Mouse (Mus musculus): ENCODE measurements around the gene Togaram2. TPM values are rescaled to one million over a fixed set of nuclear protein-coding genes. Genes with fewer than 3 reads are reported as not detected.
A peak's percentile ranks its signal among the peaks of the same experiment; 100 is the strongest.
"Not testable (repeated sequence)": the region's sequence is repeated elsewhere in the genome, so short reads cannot be mapped to it uniquely, and the experiment has no call there.

The Togaram2 gene
- total RNA-seq (2021), result 1 to 10 TPM; 1.1 to 2.2 TPM
- long read RNA-seq, result 0 reads

- no peak for DNase-seq (ENCODE audit: low spot score in 2 of 2)
Observed at GRCm38 (mm10) chr17:71673092-71673491, at the start of gene Togaram2. TSS of gene Togaram2 (plus strand) at chr17:71673261.

- no peak for DNase-seq (ENCODE audit: low spot score in 2 of 2)
Observed at GRCm38 (mm10) chr17:71631806-71632205, 41.3 kb upstream of the Togaram2 start.

- DNase-seq (ENCODE audit: low spot score in 2 of 2), result no peak
Observed at GRCm38 (mm10) chr17:71633350-71633749, 39.7 kb upstream of the Togaram2 start.

GRCm38 (mm10) chr17:71636786-71637185 is 36.3 kb upstream of the Togaram2 start:
- DNase-seq (ENCODE audit: low spot score in 2 of 2), result no peak

GRCm38 (mm10) chr17:71637750-71638265 is 35.3 kb upstream of the Togaram2 start:
- no peak for DNase-seq (ENCODE audit: low spot score in 2 of 2)

GRCm38 (mm10) chr17:71639056-71639455 is 34.0 kb upstream of the Togaram2 start:
- DNase-seq (ENCODE audit: low spot score in 2 of 2), result not testable (repeated sequence)

- DNase-seq (ENCODE audit: low spot score in 2 of 2), result no peak
Observed at GRCm38 (mm10) chr17:71640421-71641085, 32.5 kb upstream of the Togaram2 start.

GRCm38 (mm10) chr17:71642190-71642589 is 30.9 kb upstream of the Togaram2 start:
- DNase-seq (ENCODE audit: low spot score in 2 of 2), result no peak

- no peak for DNase-seq (ENCODE audit: low spot score in 2 of 2)
Observed at GRCm38 (mm10) chr17:71650011-71650410, 23.1 kb upstream of the Togaram2 start.

- no peak for DNase-seq (ENCODE audit: low spot score in 2 of 2)
Observed at GRCm38 (mm10) chr17:71652495-71652894, 20.6 kb upstream of the Togaram2 start.

GRCm38 (mm10) chr17:71652934-71653333 is 20.1 kb upstream of the Togaram2 start:
- DNase-seq (ENCODE audit: low spot score in 2 of 2), result no peak

GRCm38 (mm10) chr17:71657521-71657920 is 15.5 kb upstream of the Togaram2 start:
- DNase-seq (ENCODE audit: low spot score in 2 of 2), result no peak

- DNase-seq (ENCODE audit: low spot score in 2 of 2), result no peak
Observed at GRCm38 (mm10) chr17:71658666-71659065, 14.4 kb upstream of the Togaram2 start.

GRCm38 (mm10) chr17:71660390-71660789 is 12.7 kb upstream of the Togaram2 start:
- no peak for DNase-seq (ENCODE audit: low spot score in 2 of 2)

- peak; percentile 59 to 85 for DNase-seq (ENCODE audit: low spot score in 2 of 2)
Observed at GRCm38 (mm10) chr17:71662751-71663250, 10.3 kb upstream of the Togaram2 start.

- DNase-seq (ENCODE audit: low spot score in 2 of 2), result no peak
Observed at GRCm38 (mm10) chr17:71663491-71663890, 9.6 kb upstream of the Togaram2 start.

- no peak for DNase-seq (ENCODE audit: low spot score in 2 of 2)
Observed at GRCm38 (mm10) chr17:71664172-71664571, 8.9 kb upstream of the Togaram2 start.

GRCm38 (mm10) chr17:71665201-71665600 is 7.9 kb upstream of the Togaram2 start:
- DNase-seq (ENCODE audit: low spot score in 2 of 2), result no peak

GRCm38 (mm10) chr17:71669511-71669910 is 3.5 kb upstream of the Togaram2 start:
- DNase-seq (ENCODE audit: low spot score in 2 of 2), result no peak

GRCm38 (mm10) chr17:71671840-71672546 is 1.1 kb upstream of the Togaram2 start:
- DNase-seq (ENCODE audit: low spot score in 2 of 2), result peak in 1 of 2 experiments; percentile 33

- DNase-seq (ENCODE audit: low spot score in 2 of 2), result no peak
Observed at GRCm38 (mm10) chr17:71673936-71674335, 875 bp downstream of the Togaram2 start.

GRCm38 (mm10) chr17:71674886-71675285 is 1.8 kb downstream of the Togaram2 start:
- no peak for DNase-seq (ENCODE audit: low spot score in 2 of 2)

Data from layer of hippocampus, adult 18-20 months (tissue).